Mouse (Mus musculus) small intestine, adult 2 months (tissue): ENCODE results near the gene Zbp1. TPM values are rescaled to one million over a fixed set of nuclear protein-coding genes. Genes with fewer than 3 reads are reported as not detected.
A peak's percentile ranks its signal among the peaks of the same experiment; 100 is the strongest.

Experiments used
- H3K27ac ChIP-seq: fragments of 200-500 bp; 2 replicates; pipeline ENCODE4 v1.5.1; 2012; ENCODE audit warnings: low read depth, low read length, control low read depth, inconsistent platforms; ENCODE audit not compliant: insufficient read depth
- H3K27me3 ChIP-seq: fragments of 200-500 bp; 2 replicates; pipeline ENCODE4 v1.6.1; 2012; ENCODE audit warnings: mild to moderate bottlenecking, moderate library complexity, low read length, inconsistent platforms; ENCODE audit not compliant: control insufficient read depth, insufficient read depth
- H3K36me3 ChIP-seq: fragments of 200-500 bp; 2 replicates; pipeline ENCODE4 v1.6.1; 2012; ENCODE audit warnings: mild to moderate bottlenecking, low read length, control low read depth, inconsistent platforms; ENCODE audit not compliant: control insufficient read depth, insufficient read depth
- H3K4me1 ChIP-seq: fragments of 200-500 bp; 2 replicates; pipeline ENCODE4 v1.6.1; 2012; ENCODE audit warnings: low read length, inconsistent platforms, mixed read lengths; ENCODE audit not compliant: control insufficient read depth, insufficient read depth, insufficient read length
- H3K4me3 ChIP-seq: fragments of 200-500 bp; 2 replicates; pipeline ENCODE4 v1.5.1; 2012; ENCODE audit warnings: low read depth, mild to moderate bottlenecking, control low read depth, inconsistent platforms, low read length, moderate library complexity
- CTCF ChIP-seq: fragments of 200-500 bp; IDR thresholded peaks from 2 replicates; pipeline ENCODE4 v1.5.1; 2012; ENCODE audit warnings: low read depth, mild to moderate bottlenecking, control low read depth, inconsistent platforms, low read length, moderate library complexity, mixed read lengths; ENCODE audit not compliant: insufficient replicate concordance, insufficient read length; ENCODE audit errors: extremely low read depth
- POLR2A ChIP-seq: fragments of 200-500 bp; IDR thresholded peaks from 2 replicates; pipeline ENCODE4 v1.6.1; 2012; ENCODE audit warnings: low read depth, mild to moderate bottlenecking, control low read depth, inconsistent platforms, low read length, moderate library complexity
- WGBS: fragments of 180-500 bp; shearing (Covaris S2); methylation state at CpG from one replicate; pipeline ENCODE4 v1.1.7; 2018; 5-methylcytosine and 5-hydroxymethylcytosine counted together
- polyA plus RNA-seq: library from polyadenylated mRNA; depleted of rRNA; stranded (reverse); fragments of >200 nt; gene quantifications from 2 replicates; pipeline ENCODE4 v1.2.3, GENCODE M21; 2012

Zbp1 gene
- polyA plus RNA-seq, 1 experiment: 51.0 TPM

GRCm38 (mm10) chr2:173232766-173233099 is 14.0 kb upstream of the Zbp1 start:
- 79% methylated on average over 8 of the region's 8 CpGs for WGBS
- Histone ChIP-seq H3K36me3 (peaks cover 16% of the 10 kb centered on the region; the same call in 1 of the 2 replicates), H3K4me1 (peaks cover 24% of the 10 kb centered on the region), H3K4me3 (no peak overlapping the region), H3K27ac (no peak overlapping the region), H3K27me3 (no peaks in the 10 kb centered on the region)
- no peak for TF ChIP-seq POLR2A
- peak; percentile 26; the same call in 1 of the 2 replicates for TF ChIP-seq CTCF

- Histone ChIP-seq H3K27ac (no peak overlapping the region), H3K4me3 (no peak overlapping the region), H3K27me3 (no peaks in the 10 kb centered on the region), H3K4me1 (peaks cover 21% of the 10 kb centered on the region), H3K36me3 (peaks cover 17% of the 10 kb centered on the region; the same call in 1 of the 2 replicates)
- TF ChIP-seq POLR2A (no peak), CTCF (no peak)
- WGBS: 28% methylated on average over 22 of the region's 22 CpGs
These were observed 13.5 kb upstream of the Zbp1 start for GRCm38 (mm10) chr2:173232065-173232765.

GRCm38 (mm10) chr2:173229578-173230224 is 11.0 kb upstream of the Zbp1 start:
- Histone ChIP-seq H3K27ac (peak overlapping the region; percentile 13), H3K27me3 (no peaks in the 10 kb centered on the region), H3K36me3 (peaks cover 20% of the 10 kb centered on the region; the same call in 1 of the 2 replicates), H3K4me1 (peaks cover 14% of the 10 kb centered on the region), H3K4me3 (peak overlapping the region; percentile 37)
- WGBS: 6% methylated on average over 10 of the region's 10 CpGs
- TF ChIP-seq POLR2A (no peak), CTCF (peak; percentile 98)

GRCm38 (mm10) chr2:173228567-173228966 is 9.8 kb upstream of the Zbp1 start:
- no peaks in the 10 kb centered on the region for H3K27me3 ChIP-seq
- TF ChIP-seq POLR2A: no peak
- no peak for TF ChIP-seq CTCF
- no peak overlapping the region for H3K4me3 ChIP-seq
- no peak overlapping the region for H3K27ac ChIP-seq
- H3K4me1 ChIP-seq: peaks cover 18% of the 10 kb centered on the region
- H3K36me3 ChIP-seq: peaks cover 20% of the 10 kb centered on the region; the same call in 1 of the 2 replicates
- 91% methylated on average over 8 of the region's 8 CpGs for WGBS

- Histone ChIP-seq H3K4me3 (no peak overlapping the region), H3K4me1 (peaks cover 8% of the 10 kb centered on the region), H3K27me3 (no peaks in the 10 kb centered on the region), H3K36me3 (peaks cover 18% of the 10 kb centered on the region; the same call in 1 of the 2 replicates), H3K27ac (no peak overlapping the region)
- TF ChIP-seq POLR2A: no peak
- TF ChIP-seq CTCF: no peak
- 87% methylated on average over 8 of the region's 8 CpGs for WGBS
These were observed 8.1 kb upstream of the Zbp1 start for GRCm38 (mm10) chr2:173226792-173227191.

- no peak for TF ChIP-seq CTCF
- TF ChIP-seq POLR2A: no peak
- no peaks in the 10 kb centered on the region for H3K27me3 ChIP-seq
- WGBS: 90% methylated on average over 7 of the region's 7 CpGs
- H3K27ac ChIP-seq: no peak overlapping the region
- H3K4me1 ChIP-seq: peaks cover 8% of the 10 kb centered on the region
- H3K4me3 ChIP-seq: no peak overlapping the region
- H3K36me3 ChIP-seq: peaks cover 17% of the 10 kb centered on the region; the same call in 1 of the 2 replicates
These were observed 7.2 kb upstream of the Zbp1 start for GRCm38 (mm10) chr2:173225906-173226305.

- TF ChIP-seq CTCF (no peak), POLR2A (no peak)
- Histone ChIP-seq H3K4me1 (peaks cover 9% of the 10 kb centered on the region), H3K36me3 (peaks cover 13% of the 10 kb centered on the region; the same call in 1 of the 2 replicates), H3K27me3 (no peaks in the 10 kb centered on the region), H3K4me3 (no peak overlapping the region), H3K27ac (no peak overlapping the region)
- WGBS: 65% methylated on average over 7 of the region's 7 CpGs
These were observed 6.1 kb upstream of the Zbp1 start for GRCm38 (mm10) chr2:173224832-173225231.
